ENCODE assay signal across 32 mouse cellular contexts in genomic region chr13:91334283-91334682, GRCm38 (mm10).
"Had no signal": no experiment of that assay in that cellular context is flagged by ENCODE, and none has a peak within 500 bp of the region (broad histone marks: within the 10 kb centered on the region; RNA-seq: fewer than 3 reads in every experiment).

No protein-coding gene starts in this region.

- ATAC-seq: liver, embryonic 12.5 days; liver, postnatal 0 days; lung, postnatal 0 days; midbrain, embryonic 13.5 days; midbrain, embryonic 15.5 days; midbrain, embryonic 16.5 days had no signal

- DNase-seq: left cerebral cortex, postnatal 4 days; liver; liver, embryonic 13.5 days; liver, postnatal 0 days; lung, adult 18-20 months; lung, adult 2 months; lung, embryonic 14.5 days; lung, postnatal 10 days; lung, postnatal 14 days; lung, postnatal 36 days; lung, postnatal 4 days; midbrain, embryonic 14.5 days had no signal

- H3K4me1 ChIP-seq: limb, embryonic 10.5 days; limb, embryonic 12.5 days; limb, embryonic 13.5 days; limb, embryonic 15.5 days; liver, embryonic 12.5 days; liver, embryonic 13.5 days; liver, embryonic 15.5 days; lung, embryonic 15.5 days; megakaryocyte, embryonic 14.5 days; midbrain, embryonic 10.5 days; midbrain, embryonic 12.5 days; midbrain, embryonic 13.5 days; midbrain, embryonic 15.5 days; neural tube, embryonic 12.5 days had no signal

- H3K4me3 ChIP-seq: limb, embryonic 10.5 days; limb, embryonic 12.5 days; limb, embryonic 13.5 days; limb, embryonic 15.5 days; liver, embryonic 12.5 days; liver, embryonic 13.5 days; liver, embryonic 15.5 days; lung, embryonic 15.5 days; megakaryocyte, embryonic 14.5 days; midbrain, embryonic 10.5 days; midbrain, embryonic 12.5 days; midbrain, embryonic 13.5 days; midbrain, embryonic 15.5 days; myocyte; neural tube, embryonic 12.5 days had no signal

- H3K9ac ChIP-seq: limb, embryonic 12.5 days; limb, embryonic 13.5 days; limb, embryonic 15.5 days; liver, embryonic 12.5 days; liver, embryonic 13.5 days; liver, embryonic 14.5 days; liver, embryonic 15.5 days; liver, postnatal 0 days; lung, embryonic 14.5 days; lung, embryonic 15.5 days; midbrain, embryonic 12.5 days; midbrain, embryonic 13.5 days; midbrain, embryonic 15.5 days; neural tube, embryonic 12.5 days had no signal

- H3K27me3 ChIP-seq: limb, embryonic 12.5 days; limb, embryonic 13.5 days; limb, embryonic 15.5 days; liver, embryonic 12.5 days; liver, embryonic 13.5 days; liver, embryonic 15.5 days; lung, embryonic 15.5 days; megakaryocyte, embryonic 14.5 days; midbrain, embryonic 12.5 days; midbrain, embryonic 13.5 days; midbrain, embryonic 15.5 days; neural tube, embryonic 12.5 days had no signal

- H3K27ac ChIP-seq: limb, embryonic 10.5 days; limb, embryonic 12.5 days; limb, embryonic 13.5 days; limb, embryonic 15.5 days; liver, embryonic 12.5 days; liver, embryonic 13.5 days; liver, embryonic 14.5 days; liver, embryonic 15.5 days; lung, embryonic 15.5 days; macrophage; midbrain, embryonic 10.5 days; midbrain, embryonic 12.5 days; midbrain, embryonic 13.5 days; midbrain, embryonic 15.5 days; neural tube, embryonic 12.5 days had no signal

- H3K9me3 ChIP-seq: limb, embryonic 10.5 days; limb, embryonic 12.5 days; limb, embryonic 13.5 days; limb, embryonic 15.5 days; liver, embryonic 12.5 days; liver, embryonic 13.5 days; liver, embryonic 15.5 days; lung, embryonic 15.5 days; midbrain, embryonic 12.5 days; midbrain, embryonic 13.5 days; midbrain, embryonic 15.5 days; neural tube, embryonic 12.5 days had no signal

- H3K4me2 ChIP-seq: limb, embryonic 12.5 days; limb, embryonic 13.5 days; limb, embryonic 15.5 days; liver, embryonic 11.5 days; liver, embryonic 12.5 days; liver, embryonic 13.5 days; liver, embryonic 15.5 days; lung, embryonic 14.5 days; lung, embryonic 15.5 days; midbrain, embryonic 11.5 days; midbrain, embryonic 12.5 days; midbrain, embryonic 13.5 days; midbrain, embryonic 15.5 days; neural tube, embryonic 12.5 days had no signal

- H3K36me3 ChIP-seq: limb, embryonic 10.5 days; limb, embryonic 12.5 days; limb, embryonic 13.5 days; limb, embryonic 15.5 days; liver, embryonic 12.5 days; liver, embryonic 13.5 days; liver, embryonic 15.5 days; lung, embryonic 15.5 days; midbrain, embryonic 10.5 days; midbrain, embryonic 12.5 days; midbrain, embryonic 13.5 days; midbrain, embryonic 15.5 days; neural tube, embryonic 12.5 days had no signal
